In the genomic region with DNA sequence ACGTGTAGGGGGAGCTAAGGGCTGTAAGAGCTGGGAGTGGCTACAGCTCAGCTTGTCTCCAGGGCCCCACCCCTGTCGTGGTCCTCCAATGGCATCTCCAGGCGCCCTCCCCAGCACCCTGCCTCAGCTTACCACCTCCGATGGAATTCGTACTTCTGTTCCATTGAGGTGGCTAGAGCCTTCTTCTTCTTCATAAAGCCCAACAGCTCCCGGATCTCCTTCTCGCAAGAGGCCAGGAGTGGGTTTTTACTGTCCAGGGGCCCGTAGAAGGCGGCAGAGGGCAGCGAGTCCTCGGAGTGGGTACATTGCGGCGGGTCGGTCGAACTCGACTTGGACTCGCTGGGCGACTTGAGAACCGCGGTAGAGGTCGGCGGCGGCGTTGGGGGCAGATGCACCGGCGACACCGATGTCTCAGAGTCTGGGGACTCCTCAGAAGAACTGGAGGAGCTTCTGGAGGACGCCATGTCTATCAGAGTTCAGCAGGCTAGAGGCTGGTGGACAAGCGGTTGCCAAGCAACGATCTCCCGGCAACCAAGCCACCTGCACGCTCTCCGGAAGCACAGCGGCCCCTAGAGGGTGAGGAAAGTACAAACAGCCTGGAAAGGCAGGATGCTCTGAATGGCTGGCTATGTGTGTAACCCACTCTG, we compare ENCODE assay signal across 8 mouse cellular contexts. TPM values are rescaled to one million over a fixed set of nuclear protein-coding genes. Genes with fewer than 3 reads are reported as not detected.
A peak's percentile ranks its signal among the peaks of the same experiment; 100 is the strongest.
DNase-seq lines count a peak whose midpoint lies in the region; ATAC-seq and TF ChIP-seq lines count a peak whose summit lies in the region.

A gene (minus strand): TSS at position 486 of the 647 bp plus-strand sequence.

- H3K27ac ChIP-seq in embryonic fibroblast, embryonic 13.5 days (ENCODE audit: insufficient read depth, low read length), result no peak within 1 kb of the TSS
- 0 out of 2 replicates have a peak within 1 kb of the TSS, but pooled peaks have one; percentile 36 for H3K27ac ChIP-seq in heart, embryonic 10.5 days
- H3K27ac ChIP-seq in kidney, embryonic 14.5 days (ENCODE audit: low read depth, low read length), result no peak within 1 kb of the TSS
- H3K27ac ChIP-seq in limb, embryonic 14.5 days (replicated peaks; ENCODE audit: low read depth, low read length), result no peak within 1 kb of the TSS
- H3K27ac ChIP-seq in midbrain, embryonic 16.5 days (ENCODE audit: low read length), result no peak within 1 kb of the TSS; the same call in 1 of the 2 replicates

- peak; percentile 92 for DNase-seq in 416B (ENCODE audit: low read depth)
- peak; percentile 97 for DNase-seq in brain, adult 2 months (ENCODE audit: low read depth, low spot score)
- peak; percentile 97 for DNase-seq in heart, embryonic 10.5 days (ENCODE audit: low spot score)
- peak; percentile 92 for DNase-seq in limb, embryonic 14.5 days (ENCODE audit: low spot score)
- DNase-seq in spleen, postnatal 10 days (ENCODE audit: low spot score in 2 of 2), result peak; percentile 84 to 96

- TF ChIP-seq POLR2A in embryonic fibroblast, embryonic 13.5 days (IDR thresholded peaks at IDR 0.05; ENCODE audit: low read depth, low read length), result no peak
- no peak for TF ChIP-seq POLR2A in limb, embryonic 14.5 days (IDR thresholded peaks at IDR 0.05; ENCODE audit: borderline replicate concordance, extremely low read depth, insufficient read depth, insufficient read length)

- H3K9ac ChIP-seq in kidney, embryonic 14.5 days (ENCODE audit: low read depth, low read length), result no peak within 1 kb of the TSS
- H3K9ac ChIP-seq in limb, embryonic 14.5 days (ENCODE audit: low read depth, low read length, severe bottlenecking), result 0 out of 2 replicates have a peak within 1 kb of the TSS, but pooled peaks have one; percentile 34
- peak within 1 kb of the TSS; percentile 62 for H3K9ac ChIP-seq in midbrain, embryonic 16.5 days (ENCODE audit: low read depth, low read length)

- no peaks in the 10 kb centered on the region for H3K36me3 ChIP-seq in heart, embryonic 10.5 days
- no peaks in the 10 kb centered on the region for H3K36me3 ChIP-seq in kidney, embryonic 14.5 days (ENCODE audit: control insufficient read depth, insufficient read depth, low read length)
- no peaks in the 10 kb centered on the region for H3K36me3 ChIP-seq in limb, embryonic 14.5 days (ENCODE audit: control insufficient read depth, insufficient read depth, low read length)
- no peaks in the 10 kb centered on the region for H3K36me3 ChIP-seq in midbrain, embryonic 16.5 days (ENCODE audit: control insufficient read depth, insufficient read depth, low read length)

- H3K27me3 ChIP-seq in heart, embryonic 10.5 days (ENCODE audit: insufficient read depth, poor library complexity, severe bottlenecking), result no peaks in the 10 kb centered on the region
- no peaks in the 10 kb centered on the region for H3K27me3 ChIP-seq in kidney, embryonic 14.5 days (ENCODE audit: control insufficient read depth, insufficient read depth, low read length)
- no peaks in the 10 kb centered on the region for H3K27me3 ChIP-seq in limb, embryonic 14.5 days (ENCODE audit: control insufficient read depth, insufficient read depth, low read length)
- no peaks in the 10 kb centered on the region for H3K27me3 ChIP-seq in midbrain, embryonic 16.5 days (ENCODE audit: control insufficient read depth, insufficient read depth, low read depth, low read length)

- peaks cover 2% of the 10 kb centered on the region; the same call in 1 of the 2 replicates for H3K4me1 ChIP-seq in embryonic fibroblast, embryonic 13.5 days (ENCODE audit: control insufficient read depth, insufficient read depth, low read length)
- peaks cover 5% of the 10 kb centered on the region for H3K4me1 ChIP-seq in heart, embryonic 10.5 days
- H3K4me1 ChIP-seq in kidney, embryonic 14.5 days (ENCODE audit: control insufficient read depth, insufficient read depth, low read length), result no peaks in the 10 kb centered on the region
- H3K4me1 ChIP-seq in limb, embryonic 14.5 days (ENCODE audit: control insufficient read depth, insufficient read depth, low read length), result peaks cover 8% of the 10 kb centered on the region; the same call in 1 of the 2 replicates
- H3K4me1 ChIP-seq in midbrain, embryonic 16.5 days (ENCODE audit: control insufficient read depth, insufficient read depth, low read length), result peaks cover 15% of the 10 kb centered on the region

- H3K4me2 ChIP-seq in kidney, embryonic 14.5 days (replicated peaks; ENCODE audit: low read depth, low read length), result peak within 1 kb of the TSS; percentile 51
- peak within 1 kb of the TSS; percentile 62 for H3K4me2 ChIP-seq in limb, embryonic 14.5 days (replicated peaks; ENCODE audit: low read depth, low read length, severe bottlenecking)
- peak within 1 kb of the TSS; percentile 68 for H3K4me2 ChIP-seq in midbrain, embryonic 16.5 days (ENCODE audit: low read length)

- 2% methylated on average over 34 of the region's 34 CpGs for WGBS in heart, embryonic 10.5 days
- under 1% methylated on average over 34 of the region's 34 CpGs for WGBS in kidney, embryonic 14.5 days
- WGBS in limb, embryonic 14.5 days, result 2% methylated on average over 31 of the region's 34 CpGs
- WGBS in midbrain, embryonic 16.5 days, result under 1% methylated on average over 34 of the region's 34 CpGs

- peak; percentile 94 for ATAC-seq in kidney, embryonic 14.5 days (ENCODE audit: low FRiP score, low TSS enrichment)
- peak; percentile 88 for ATAC-seq in limb, embryonic 14.5 days (ENCODE audit: low FRiP score, low read depth)
- ATAC-seq in midbrain, embryonic 16.5 days, result peak; percentile 90

- peak within 1 kb of the TSS; percentile 51 for H3K4me3 ChIP-seq in embryonic fibroblast, embryonic 13.5 days (ENCODE audit: insufficient read depth, low read length)
- H3K4me3 ChIP-seq in heart, embryonic 10.5 days, result peak within 1 kb of the TSS; percentile 80
- H3K4me3 ChIP-seq in kidney, embryonic 14.5 days (ENCODE audit: low read length), result peak within 1 kb of the TSS; percentile 41
- H3K4me3 ChIP-seq in limb, embryonic 14.5 days (replicated peaks; ENCODE audit: low read length), result peak within 1 kb of the TSS; percentile 43
- peak within 1 kb of the TSS; percentile 59 for H3K4me3 ChIP-seq in midbrain, embryonic 16.5 days (ENCODE audit: low read depth, low read length)

- peak; percentile 89 for TF ChIP-seq CTCF in embryonic fibroblast, embryonic 13.5 days (IDR thresholded peaks at IDR 0.05; ENCODE audit: borderline replicate concordance, insufficient read depth, low read length)

- no peaks in the 10 kb centered on the region for H3K9me3 ChIP-seq in heart, embryonic 10.5 days
- no peaks in the 10 kb centered on the region for H3K9me3 ChIP-seq in kidney, embryonic 14.5 days (ENCODE audit: control insufficient read depth, low read length)
- H3K9me3 ChIP-seq in limb, embryonic 14.5 days (ENCODE audit: control insufficient read depth, low read length), result no peaks in the 10 kb centered on the region
- H3K9me3 ChIP-seq in midbrain, embryonic 16.5 days (replicated peaks; ENCODE audit: control insufficient read depth, low read length, poor library complexity, severe bottlenecking), result no peaks in the 10 kb centered on the region

RNA-seq across cellular contexts. Expression of the gene that starts here (rescaled TPM):
- polyA plus RNA-seq in embryonic fibroblast, embryonic 13.5 days (2011; ENCODE audit: insufficient read length, low read depth, missing spikeins), result 0.20 and 0.23 TPM in 2 replicates
- polyA plus RNA-seq in heart, embryonic 10.5 days (2016; fragmentation: Nextera tagmentation; extraction: Ambion mirVana), result 0.11 and 0.23 TPM in 2 replicates
- polyA plus RNA-seq in kidney, embryonic 14.5 days (2014; fragmentation: Nextera tagmentation; extraction: Ambion mirVana), result 0.33 and 0.49 TPM in 2 replicates
- polyA plus RNA-seq in limb, embryonic 14.5 days (2012; rRNA removed), result 0.35 TPM in 2 replicates
- 0.23 and 0.25 TPM in 2 replicates for polyA plus RNA-seq in limb, embryonic 14.5 days (2014; fragmentation: Nextera tagmentation; extraction: Ambion mirVana)
- 3.2 and 4.2 TPM in 2 replicates for polyA plus RNA-seq in midbrain, embryonic 16.5 days (2015; fragmentation: Nextera tagmentation; extraction: Ambion mirVana)

Comparison
In these comparisons a context has a peak if more than half of its experiments do, and no peak if none do; other contexts are left out.
1. Peak in DNase-seq, H3K4me3 ChIP-seq and H3K27ac ChIP-seq in heart, embryonic 10.5 days; RNA of the gene not detected or under 1 TPM.
2. Peak in ATAC-seq, H3K4me3 ChIP-seq and H3K4me2 ChIP-seq in kidney, embryonic 14.5 days; RNA of the gene not detected or under 1 TPM.
3. Peak in DNase-seq, ATAC-seq, H3K4me3 ChIP-seq, H3K9ac ChIP-seq and H3K4me2 ChIP-seq in limb, embryonic 14.5 days; RNA of the gene not detected or under 1 TPM.